Mouse (Mus musculus): ENCODE measurements around the gene 1700092M07Rik.

DNA sequence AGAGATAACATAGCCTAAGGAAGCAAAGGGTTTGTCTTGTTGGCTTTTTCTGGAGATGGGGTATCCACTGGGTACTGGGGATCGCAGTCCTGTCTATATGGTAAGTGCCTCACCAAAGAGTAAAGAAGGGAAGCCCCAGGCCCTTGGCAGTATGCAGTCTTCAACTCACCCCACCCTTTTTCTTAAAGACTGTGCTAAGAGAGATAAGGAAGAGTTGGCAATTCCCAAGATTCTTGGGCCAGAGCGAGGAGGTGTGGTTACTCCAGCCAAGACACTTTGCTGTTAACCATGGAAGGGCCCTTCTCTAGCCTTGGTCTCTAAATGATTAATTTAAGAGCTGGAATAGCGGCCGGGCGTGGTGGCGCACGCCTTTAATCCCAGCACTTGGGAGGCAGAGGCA lies 33.6 kb upstream of the 1700092M07Rik start:
- no peak for TF ChIP-seq POLR2A (IDR thresholded peaks at IDR 0.05; ENCODE audit: borderline replicate concordance, control insufficient read depth, low read depth, low read length)
- TF ChIP-seq CTCF (IDR thresholded peaks at IDR 0.05; ENCODE audit: control insufficient read depth, insufficient read depth, low read length) = no peak

Measured in bone marrow, adult 2 months (tissue).